Mouse (Mus musculus): ENCODE measurements around the gene Hpgds.

DNA sequence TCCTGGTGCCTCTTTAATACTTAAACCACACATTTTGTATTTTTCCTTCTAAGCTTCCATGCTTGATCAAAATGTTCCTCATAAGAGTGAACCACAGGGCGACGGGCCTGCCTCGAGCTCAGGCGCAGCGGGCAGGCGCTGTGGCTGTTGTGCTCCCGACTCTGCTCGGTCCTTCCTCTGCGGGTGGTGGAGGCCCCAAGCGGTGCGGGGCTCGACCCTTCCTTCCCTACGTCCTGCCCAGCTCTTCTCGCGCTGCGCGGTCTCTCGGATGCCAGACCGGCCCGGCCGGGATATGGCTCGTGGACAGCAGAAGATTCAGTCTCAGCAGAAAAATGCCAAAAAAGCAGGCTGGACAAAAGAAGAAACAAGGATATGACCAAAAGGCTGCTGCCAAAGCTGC, 6.0 kb upstream of the Hpgds start:
- no peak for TF ChIP-seq CTCF (IDR thresholded peaks at IDR 0.05; ENCODE audit: low read depth)
- no peak for TF ChIP-seq EP300 (optimal IDR thresholded peaks at IDR 0.05)
